Mouse (Mus musculus) C2C12 (cell line): ENCODE results near the gene Msln.

ENCODE experiments used
- CEBPB ChIP-seq: IDR thresholded peaks from one replicate; pipeline ENCODE4 v1.6.1; 2011; ENCODE audit warnings: low read depth, mild to moderate bottlenecking, control low read depth, moderate library complexity
- CTCF ChIP-seq: IDR thresholded peaks from one replicate; pipeline ENCODE4 v1.5.1; 2011; ENCODE audit not compliant: control insufficient read depth, insufficient read depth, insufficient read length
- FOSL1 ChIP-seq: IDR thresholded peaks from one replicate; pipeline ENCODE4 v1.8.0; 2011; ENCODE audit warnings: mild to moderate bottlenecking, low read length; ENCODE audit not compliant: poor library complexity, insufficient read depth, severe bottlenecking
- MAX ChIP-seq: IDR thresholded peaks from one replicate; pipeline ENCODE4 v1.6.1; 2011; ENCODE audit warnings: mild to moderate bottlenecking, control low read depth
- MYOG ChIP-seq: IDR thresholded peaks from one replicate; pipeline ENCODE4 v1.6.1; 2011; ENCODE audit not compliant: control insufficient read depth, insufficient read length; ENCODE audit errors: extremely low read depth

- TF ChIP-seq CTCF, result no peak
- no peak for TF ChIP-seq FOSL1
- TF ChIP-seq MYOG, result no peak
- no peak for TF ChIP-seq MAX
- TF ChIP-seq CEBPB, result no peak
These were observed 32.1 kb upstream of the Msln start, which contains the start of gene Ccdc78 for GRCm38 (mm10) chr17:25786280-25786679.
